Mouse (Mus musculus) liver, adult 2 months (tissue): ENCODE measurements around the gene Zfp771. TPM values are rescaled to one million over a fixed set of nuclear protein-coding genes. Genes with fewer than 3 reads are reported as not detected.
"Not testable (repeated sequence)": the region's sequence is repeated elsewhere in the genome, so short reads cannot be mapped to it uniquely, and the experiment has no call there.

Experiments
- DNase-seq: peaks from one replicate; pipeline ENCODE4 v3.0.0-alpha.2; 2011; ENCODE audit warnings: low read depth, low spot score; ENCODE audit errors: extremely low read depth
- H3K27ac ChIP-seq: fragments of 200-500 bp; replicated peaks from 2 replicates; pipeline ENCODE4 v1.5.1; 2012; ENCODE audit warnings: low read depth, mild to moderate bottlenecking, control low read depth, inconsistent platforms, low read length; ENCODE audit not compliant: insufficient read depth
- H3K27me3 ChIP-seq: fragments of 200-500 bp; 2 replicates; pipeline ENCODE4 v1.6.1; 2012; ENCODE audit warnings: mild to moderate bottlenecking, moderate library complexity, low read length, inconsistent platforms; ENCODE audit not compliant: control insufficient read depth, insufficient read depth
- H3K36me3 ChIP-seq: fragments of 200-500 bp; 2 replicates; pipeline ENCODE4 v1.6.1; 2012; ENCODE audit warnings: low read length, inconsistent platforms; ENCODE audit not compliant: control insufficient read depth, insufficient read depth
- H3K4me1 ChIP-seq: fragments of 200-500 bp; 2 replicates; pipeline ENCODE4 v1.6.1; 2011; ENCODE audit warnings: low read length; ENCODE audit not compliant: control insufficient read depth, insufficient read depth
- H3K4me3 ChIP-seq: fragments of 200-500 bp; 2 replicates; pipeline ENCODE4 v1.5.1; 2011; ENCODE audit warnings: low read depth, mild to moderate bottlenecking, control low read depth, low read length, moderate library complexity; ENCODE audit not compliant: insufficient read depth
- H3K79me2 ChIP-seq: fragments of 200-500 bp; 2 replicates; pipeline ENCODE4 v1.6.1; 2012; ENCODE audit warnings: inconsistent platforms, mild to moderate bottlenecking, low read length, moderate library complexity; ENCODE audit not compliant: control insufficient read depth, insufficient read depth
- H3K9ac ChIP-seq: fragments of 200-500 bp; 2 replicates; pipeline ENCODE4 v1.6.1; 2012; ENCODE audit warnings: low read depth, mild to moderate bottlenecking, control low read depth, inconsistent platforms, low read length
- CTCF ChIP-seq: fragments of 200-500 bp; IDR thresholded peaks from 2 replicates; pipeline ENCODE4 v1.5.1; 2011; ENCODE audit warnings: low read depth, low read length, control low read depth
- POLR2A ChIP-seq: fragments of 200-500 bp; IDR thresholded peaks from 2 replicates; pipeline ENCODE4 v1.6.1; 2011; ENCODE audit warnings: low read length, control low read depth; ENCODE audit not compliant: insufficient read depth; ENCODE audit errors: extremely low read depth
- WGBS: fragments of 180-500 bp; shearing (Covaris S2); methylation state at CpG from one replicate; pipeline ENCODE4 v1.1.7; 2018; 5-methylcytosine and 5-hydroxymethylcytosine counted together
- polyA plus RNA-seq: library from polyadenylated mRNA; depleted of rRNA; stranded (reverse); fragments of >200 nt; gene quantifications from 2 replicates; pipeline ENCODE4 v1.2.3, GENCODE M21; 2012
- total RNA-seq: library from RNA; depleted of rRNA; stranded (reverse); fragments of >200 nt; gene quantifications from 2 replicates; pipeline ENCODE4 v1.2.3, GENCODE M21; 2014

The Zfp771 gene
- total and polyA plus RNA-seq, 2 experiments = 19.6 to 52.8 TPM

DNA sequence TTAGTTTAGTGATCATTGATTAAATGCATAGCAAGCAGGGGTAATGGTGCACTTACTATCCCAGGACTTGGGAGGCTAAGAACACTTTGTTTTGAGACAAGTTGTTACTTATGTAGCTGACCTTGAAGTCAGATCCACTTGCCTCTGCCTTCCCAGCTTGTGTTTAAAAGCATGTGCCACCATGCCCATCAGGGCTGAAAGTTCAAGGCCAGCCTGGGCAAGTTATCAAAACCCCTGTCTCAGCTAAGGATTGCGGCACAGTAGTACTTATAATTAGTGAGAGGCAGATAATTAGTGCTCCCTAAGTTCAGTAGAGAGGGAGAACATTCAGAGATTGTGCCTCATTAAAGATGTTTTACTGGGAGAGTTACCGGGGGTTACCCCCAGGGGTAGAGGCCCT, 9.3 kb upstream of the Zfp771 start:
- peak; percentile 37 for DNase-seq
- whole genome bisulfite sequencing = 69% methylated on average over 2 of the region's 2 CpGs
- Histone ChIP-seq H3K9ac (no peak overlapping the region), H3K27me3 (no peaks in the 10 kb centered on the region), H3K27ac (no peak overlapping the region), H3K4me1 (peaks cover 9% of the 10 kb centered on the region; the same call in 1 of the 2 replicates), H3K79me2 (peaks cover 4% of the 10 kb centered on the region; the same call in 1 of the 2 replicates), H3K36me3 (peaks cover 6% of the 10 kb centered on the region; the same call in 1 of the 2 replicates), H3K4me3 (no peak overlapping the region)
- no peak for TF ChIP-seq CTCF
- no peak for TF ChIP-seq POLR2A

- H3K4me3 ChIP-seq = no peak overlapping the region
- peak overlapping the region; percentile 96 for H3K9ac ChIP-seq
- H3K36me3 ChIP-seq = 0 out of 2 replicates have a peak, but pooled peaks cover 2% of the 10 kb centered on the region
- 45% methylated on average over 2 of the region's 2 CpGs for WGBS
- H3K4me1 ChIP-seq = peaks cover 14% of the 10 kb centered on the region
- H3K27ac ChIP-seq = peak overlapping the region; percentile 97
- DNase-seq = no peak
- H3K27me3 ChIP-seq = no peaks in the 10 kb centered on the region
- peaks cover 7% of the 10 kb centered on the region; the same call in 1 of the 2 replicates for H3K79me2 ChIP-seq
- no peak for TF ChIP-seq POLR2A
- no peak for TF ChIP-seq CTCF
These were observed 660 bp upstream of the Zfp771 start for GRCm38 (mm10) chr7:127243361-127243867.

DNA sequence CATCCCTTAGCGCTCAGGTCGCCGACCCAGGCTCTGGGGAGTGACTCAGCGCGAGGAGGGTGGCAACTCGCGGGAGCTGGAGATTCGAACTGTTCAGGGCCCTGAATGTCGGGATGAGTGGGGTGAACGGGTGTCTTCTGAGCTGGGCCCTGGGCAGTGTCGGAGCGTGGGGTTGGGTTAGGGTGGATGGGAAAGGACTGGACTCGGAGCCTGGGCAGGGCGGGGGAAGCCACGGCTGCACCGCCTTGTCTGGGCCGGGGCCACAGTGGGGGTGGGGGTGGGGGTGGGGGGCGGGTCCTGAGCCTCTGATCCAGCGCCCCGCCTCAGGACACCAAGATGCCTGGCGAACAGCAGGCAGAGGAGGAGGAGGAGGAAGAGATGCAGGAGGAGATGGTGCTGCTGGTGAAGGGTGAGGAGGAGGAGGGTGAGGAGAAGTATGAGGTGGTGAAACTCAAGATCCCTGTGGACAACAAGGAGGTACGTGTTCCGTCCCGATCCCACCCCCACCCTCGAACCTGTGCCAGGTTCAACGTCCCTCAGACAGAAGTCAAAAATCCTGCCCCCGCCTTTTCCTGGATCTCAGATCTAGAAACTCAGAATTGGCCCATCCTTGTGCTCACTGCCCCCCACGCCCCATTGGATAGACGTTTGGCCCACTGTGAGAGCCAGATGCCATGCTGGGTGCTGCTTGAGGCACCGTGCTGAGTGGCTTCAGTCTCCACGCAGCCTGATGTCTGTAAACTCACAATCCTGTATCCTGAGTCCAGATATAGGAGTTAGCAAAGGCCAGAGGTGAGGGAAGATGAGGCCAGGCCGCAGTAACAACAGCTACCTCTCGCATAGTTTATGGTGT, 810 bp downstream of the Zfp771 start:
- TF ChIP-seq CTCF = no peak
- no peak for TF ChIP-seq POLR2A
- Histone ChIP-seq H3K27ac (peak overlapping the region; percentile 90), H3K4me3 (peak overlapping the region; percentile 84), H3K36me3 (0 out of 2 replicates have a peak, but pooled peaks cover 2% of the 10 kb centered on the region), H3K79me2 (peaks cover 7% of the 10 kb centered on the region; the same call in 1 of the 2 replicates), H3K27me3 (no peaks in the 10 kb centered on the region), H3K4me1 (peaks cover 14% of the 10 kb centered on the region), H3K9ac (peak overlapping the region; percentile 93)
- 9% methylated on average over 33 of the region's 33 CpGs for WGBS
- DNase-seq = peak; percentile 45

DNA sequence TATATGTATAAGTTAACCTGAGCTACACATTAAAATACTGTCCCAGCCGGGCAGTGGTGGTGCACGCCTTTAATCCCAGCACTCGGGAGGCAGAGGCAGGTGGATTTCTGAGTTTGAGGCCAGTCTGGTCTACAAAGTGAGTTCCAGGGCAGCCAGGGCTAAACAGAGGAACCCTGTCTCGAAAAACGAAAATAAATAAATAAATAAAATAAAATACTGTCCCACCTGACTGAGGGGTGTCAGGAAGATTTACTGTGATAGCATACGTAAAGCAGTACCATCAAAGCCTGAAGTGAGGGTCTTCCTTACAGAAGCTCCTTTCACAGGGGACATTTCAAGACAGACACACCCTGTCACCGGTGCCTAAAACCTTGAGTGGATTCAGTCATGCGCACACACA, 6.4 kb downstream of the Zfp771 start:
- H3K27ac ChIP-seq, DNase-seq, H3K36me3 ChIP-seq, H3K4me3 ChIP-seq, H3K27me3 ChIP-seq, H3K4me1 ChIP-seq, H3K9ac ChIP-seq, H3K79me2 ChIP-seq: not testable (repeated sequence)
- 95% methylated on average over 8 of the region's 8 CpGs for WGBS

- peak; percentile 43 for DNase-seq
- Histone ChIP-seq H3K79me2 (no peaks in the 10 kb centered on the region), H3K4me1 (peaks cover 4% of the 10 kb centered on the region; the same call in 1 of the 2 replicates), H3K36me3 (0 out of 2 replicates have a peak, but pooled peaks cover 2% of the 10 kb centered on the region), H3K9ac (no peak overlapping the region), H3K27ac (no peak overlapping the region), H3K27me3 (no peaks in the 10 kb centered on the region), H3K4me3 (no peak overlapping the region)
- TF ChIP-seq POLR2A = no peak
- TF ChIP-seq CTCF = peak; percentile 34; the same call in 1 of the 2 replicates
- 65% methylated on average over 2 of the region's 2 CpGs for WGBS
These were observed 8.3 kb downstream of the Zfp771 start for GRCm38 (mm10) chr7:127252414-127252813.

DNA sequence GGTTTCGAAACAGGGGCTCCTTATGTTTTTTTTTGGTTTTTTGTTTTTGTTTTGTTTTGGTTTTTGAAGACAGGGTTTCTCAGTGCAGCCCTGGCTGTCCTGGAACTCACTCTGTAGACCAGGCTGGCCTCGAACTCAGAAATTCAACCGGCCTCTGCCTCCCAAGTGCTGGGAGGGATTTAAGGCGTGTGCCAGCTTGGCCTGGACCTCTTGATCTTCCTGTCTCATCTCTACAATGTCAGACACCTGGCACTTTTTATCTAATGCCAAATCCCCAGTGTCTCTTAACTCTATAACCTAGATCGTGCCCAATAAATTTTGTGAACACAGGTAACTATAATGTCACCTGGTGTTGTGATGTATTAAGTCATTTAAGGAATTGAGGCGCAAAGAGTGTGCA, 9.3 kb downstream of the Zfp771 start:
- Histone ChIP-seq H3K4me1 (peaks cover 4% of the 10 kb centered on the region; the same call in 1 of the 2 replicates), H3K27ac (peak overlapping the region; percentile 57; the same call in 1 of the 2 replicates), H3K9ac (peak overlapping the region; percentile 85), H3K4me3 (peak overlapping the region; percentile 76), H3K36me3 (no peaks in the 10 kb centered on the region), H3K79me2 (no peaks in the 10 kb centered on the region), H3K27me3 (no peaks in the 10 kb centered on the region)
- WGBS = 81% methylated on average over 6 of the region's 6 CpGs
- no peak for TF ChIP-seq CTCF
- TF ChIP-seq POLR2A = no peak
- no peak for DNase-seq
